Mouse (Mus musculus) kidney, postnatal 4 days (tissue): ENCODE data around the gene Myo16.
A peak's percentile ranks its signal among the peaks of the same experiment; 100 is the strongest.

ENCODE experiments used
- DNase-seq, 2 experiments: peaks; one replicate each; pipeline ENCODE4 v3.0.0; 2021; ENCODE audit warnings: mixed read lengths in 2 of 2

Gene Myo16

GRCm38 (mm10) chr8:10562046-10562445 is 408.3 kb downstream of the Myo16 start:
- no peak for DNase-seq

DNA sequence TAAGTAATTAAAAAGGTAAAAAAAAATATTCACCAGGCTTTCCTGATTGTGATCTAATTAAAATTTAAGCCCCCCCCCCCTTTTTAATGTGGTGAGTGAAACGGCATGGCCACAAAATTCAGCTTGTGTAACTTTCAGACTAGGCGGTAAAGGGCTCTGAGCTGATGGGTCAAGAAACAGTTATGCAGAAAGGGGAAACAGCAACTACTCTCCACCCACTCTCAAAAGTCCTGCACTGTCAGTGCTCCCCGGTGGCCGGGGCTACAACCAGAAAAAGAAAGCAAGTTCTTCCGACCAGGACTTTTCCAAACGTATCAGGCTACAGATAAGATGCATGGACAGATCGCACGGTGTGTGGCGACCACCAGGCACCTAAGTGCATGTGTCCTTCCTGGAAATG is 408.9 kb downstream of the Myo16 start:
- no peak for DNase-seq

DNA sequence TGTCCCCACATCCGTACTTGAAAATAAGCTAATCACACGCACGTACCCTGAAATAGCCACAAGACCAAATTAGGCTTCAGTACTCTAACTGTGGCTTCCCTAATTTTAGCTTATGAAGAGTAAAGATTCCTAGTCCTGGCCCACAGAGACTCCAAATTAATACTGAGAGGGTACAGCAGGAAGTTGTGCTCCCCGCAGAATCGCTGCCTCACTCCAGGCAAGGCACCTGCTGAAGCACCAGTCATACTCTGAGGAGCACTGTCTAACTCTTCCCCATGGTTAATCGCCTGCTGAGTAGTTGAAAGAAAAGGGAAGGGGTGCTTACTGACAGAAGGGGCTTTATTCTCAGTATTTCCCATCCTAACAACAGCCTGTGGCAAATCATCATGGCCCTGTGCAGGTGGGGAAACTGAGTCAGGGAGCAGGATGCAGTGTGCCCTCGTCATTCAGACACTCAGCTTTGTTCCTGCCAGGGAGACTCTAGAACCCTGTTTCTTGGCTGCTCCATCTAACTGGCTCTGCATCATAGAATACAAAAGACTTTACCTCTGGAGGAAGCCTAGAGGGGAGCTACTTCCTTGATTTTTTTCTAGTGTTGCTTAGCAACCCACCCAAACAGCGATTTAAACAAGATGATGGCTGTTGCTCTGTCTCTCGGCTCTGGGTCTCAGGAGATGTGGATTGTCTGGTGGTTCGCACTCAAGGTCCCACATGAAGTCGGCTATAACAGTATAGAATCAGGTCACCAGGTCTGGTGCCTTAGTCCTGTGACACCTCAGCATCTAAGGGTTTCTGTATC is 411.7 kb downstream of the Myo16 start:
- DNase-seq, result no peak

DNA sequence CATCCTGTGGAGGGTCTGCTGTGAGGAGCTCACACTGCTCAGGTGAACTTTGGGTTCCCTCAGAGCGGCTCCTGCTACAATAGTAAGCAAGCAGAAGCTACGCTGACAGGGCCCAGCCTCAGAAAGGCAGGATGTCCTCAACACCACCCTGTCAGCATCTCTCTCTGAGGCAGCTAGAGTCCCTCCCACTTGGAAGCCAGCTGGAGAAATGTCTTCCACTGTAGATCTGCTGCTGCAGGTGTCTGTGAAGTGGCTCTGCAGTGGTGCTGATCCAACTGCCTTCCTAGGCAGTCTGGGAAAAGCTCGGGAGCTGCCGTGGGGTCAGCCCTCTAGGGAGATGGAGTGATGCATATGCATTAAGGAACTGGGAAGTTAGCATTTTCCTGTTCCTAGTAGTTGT is 414.7 kb downstream of the Myo16 start:
- DNase-seq, result no peak

DNA sequence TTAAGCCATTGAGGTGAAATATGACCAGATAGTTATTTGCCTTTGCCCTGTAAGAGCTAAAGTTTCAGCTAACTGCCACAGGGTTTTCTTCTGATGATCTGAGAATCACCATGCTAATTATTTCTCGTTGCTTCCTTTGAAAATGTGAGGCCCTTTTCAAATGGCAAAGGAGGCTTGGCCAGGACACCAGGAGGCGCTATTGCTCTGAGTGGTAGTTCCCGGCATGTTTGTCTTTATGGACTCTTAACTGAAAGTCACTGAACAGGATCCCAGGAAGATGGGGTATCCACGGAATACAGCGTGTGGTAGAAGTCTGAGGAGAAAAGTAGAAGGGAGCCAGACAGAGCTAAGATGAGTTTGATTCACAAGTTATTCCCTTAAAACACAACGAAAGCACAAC is 420.4 kb downstream of the Myo16 start:
- peak; percentile 91 to 92 for DNase-seq

GRCm38 (mm10) chr8:10575244-10575643 is 421.5 kb downstream of the Myo16 start:
- no peak for DNase-seq

DNA sequence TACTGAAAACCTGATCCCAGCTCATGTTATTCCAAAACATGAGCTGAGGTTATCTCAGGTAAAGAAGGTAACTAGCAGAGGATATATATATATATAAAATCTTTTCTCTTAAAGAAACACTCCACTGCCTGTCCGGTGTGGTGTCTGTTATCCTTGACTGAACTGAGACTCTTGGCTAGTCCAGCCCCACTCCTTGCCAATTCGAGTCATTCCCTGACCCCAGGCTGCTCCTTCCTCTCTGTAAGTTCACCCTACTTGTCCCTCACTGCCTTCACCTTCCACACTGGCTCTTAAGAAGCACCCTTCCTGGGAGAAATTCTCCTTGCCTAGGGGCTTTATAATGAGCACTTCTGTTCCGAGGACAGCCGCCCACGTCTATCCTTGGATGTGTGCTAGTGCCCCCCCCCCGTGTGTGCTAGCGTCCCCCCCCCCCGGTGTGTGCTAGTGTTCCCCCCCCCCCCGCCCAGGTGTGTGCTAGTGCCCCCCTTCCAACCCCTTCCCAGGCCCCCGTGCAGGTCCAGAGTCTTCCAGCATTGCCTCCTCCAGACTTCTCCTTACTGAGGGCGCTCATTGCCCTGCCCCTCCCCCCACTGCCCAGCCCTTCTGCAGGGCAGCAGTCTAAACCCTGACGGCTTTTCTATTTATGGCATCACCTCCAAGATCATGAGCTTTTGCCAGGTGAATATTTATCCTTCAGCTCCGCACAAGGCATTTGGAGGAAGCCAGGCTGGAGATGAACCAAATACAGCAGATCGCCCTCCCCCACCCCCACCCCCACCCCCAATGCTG is 433.4 kb downstream of the Myo16 start:
- DNase-seq, result peak; percentile 74 to 82

GRCm38 (mm10) chr8:10589422-10589933 is 435.8 kb downstream of the Myo16 start:
- no peak for DNase-seq

- DNase-seq, result no peak
Measured at GRCm38 (mm10) chr8:10592917-10593316, 439.2 kb downstream of the Myo16 start.

DNA sequence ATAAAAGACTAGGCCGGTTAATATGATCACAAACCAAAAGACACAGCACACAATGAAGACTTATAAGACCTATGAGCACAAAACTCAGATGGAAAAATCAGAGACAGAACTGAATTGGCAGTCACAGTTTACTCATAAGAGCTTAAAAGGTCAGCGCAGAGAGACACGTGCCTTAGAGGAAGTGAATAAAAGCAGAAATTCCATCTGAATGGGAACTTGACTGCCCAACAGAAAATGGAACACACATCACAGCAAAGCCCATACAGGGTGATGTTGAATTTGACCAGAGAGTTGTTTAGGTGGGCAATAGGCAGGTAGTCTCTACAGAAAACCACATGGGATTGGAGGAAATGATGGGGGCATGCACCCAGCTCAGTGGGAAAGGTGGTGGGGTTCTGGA is 442.6 kb downstream of the Myo16 start:
- DNase-seq, result no peak

- no peak for DNase-seq
Measured at GRCm38 (mm10) chr8:10597595-10597994, 443.9 kb downstream of the Myo16 start.

DNA sequence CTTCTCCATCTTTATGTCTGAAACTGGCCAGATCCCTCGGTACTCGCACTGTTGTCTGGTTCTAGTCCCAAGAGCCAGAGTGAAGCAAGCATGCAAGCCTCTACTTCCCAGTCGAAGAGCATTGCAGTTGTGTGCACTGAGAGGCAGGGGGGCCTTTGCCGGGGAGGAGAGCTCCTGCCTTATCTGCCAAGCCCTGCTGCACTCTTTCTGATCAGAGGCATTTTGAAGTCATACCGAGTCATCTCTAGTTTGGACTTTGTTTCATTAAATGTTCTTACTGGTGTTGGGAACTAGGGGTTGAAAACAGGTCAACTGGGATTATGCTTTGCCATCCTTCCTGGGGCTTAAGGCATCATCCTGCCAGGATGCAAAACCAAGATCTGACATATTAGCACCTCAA is 445.2 kb downstream of the Myo16 start:
- DNase-seq, result no peak

DNA sequence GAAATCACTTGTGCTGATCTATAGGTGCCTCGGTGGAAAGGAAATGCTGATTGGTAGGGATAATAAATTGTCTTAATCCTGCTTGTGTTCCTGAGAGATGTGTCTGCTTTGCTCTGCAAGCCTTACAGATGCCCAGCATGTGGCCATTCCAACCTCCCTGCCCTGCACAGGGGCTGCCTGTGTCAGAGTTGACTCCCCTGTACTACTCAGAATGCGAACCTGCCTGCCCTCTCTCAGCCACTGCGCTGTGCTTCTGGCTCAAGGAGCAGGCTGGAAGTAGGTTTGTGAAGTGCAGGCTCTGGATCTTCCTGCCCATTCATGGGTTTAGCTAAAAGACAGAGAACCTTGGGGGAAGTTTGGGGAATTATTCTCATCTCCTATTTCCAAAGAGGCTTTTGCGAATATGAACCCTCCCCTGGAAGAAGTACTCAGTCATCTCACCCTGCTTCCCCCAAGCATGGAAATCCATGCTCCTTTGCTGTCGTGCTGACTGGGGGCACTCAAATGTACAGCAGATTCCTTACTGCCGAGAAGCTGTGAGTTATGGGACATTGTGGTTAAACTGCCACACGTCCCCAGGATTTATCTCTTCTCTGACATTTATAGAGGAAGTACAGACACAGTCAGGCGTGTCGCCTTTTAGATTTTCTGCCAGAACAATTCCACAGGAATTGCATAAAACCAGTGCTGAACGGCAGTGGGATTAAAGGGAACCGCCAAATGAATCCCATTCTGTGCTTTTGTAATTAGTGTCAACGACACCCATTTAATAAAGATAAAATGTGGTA is 452.5 kb downstream of the Myo16 start:
- DNase-seq, result peak; percentile 50 to 57

DNA sequence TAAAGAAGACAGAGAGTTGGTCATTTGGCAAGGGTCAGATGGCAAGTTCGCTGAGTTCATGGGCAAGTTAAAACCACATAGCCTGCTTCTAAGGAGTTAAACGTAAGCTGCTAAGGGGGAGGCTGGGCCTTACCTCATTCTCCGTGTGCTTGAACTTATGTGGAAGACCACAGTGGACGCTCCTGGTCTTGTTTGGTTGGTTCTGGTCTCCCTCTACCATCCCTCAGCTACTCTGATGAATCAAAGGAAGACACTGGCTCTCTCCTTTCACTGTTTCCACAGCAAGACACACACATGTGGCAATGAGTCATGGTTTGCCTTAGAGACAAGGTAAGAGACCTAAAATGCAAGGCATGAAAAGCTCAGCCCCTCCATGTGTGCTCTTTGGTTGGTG is 453.1 kb downstream of the Myo16 start:
- DNase-seq, result no peak

DNA sequence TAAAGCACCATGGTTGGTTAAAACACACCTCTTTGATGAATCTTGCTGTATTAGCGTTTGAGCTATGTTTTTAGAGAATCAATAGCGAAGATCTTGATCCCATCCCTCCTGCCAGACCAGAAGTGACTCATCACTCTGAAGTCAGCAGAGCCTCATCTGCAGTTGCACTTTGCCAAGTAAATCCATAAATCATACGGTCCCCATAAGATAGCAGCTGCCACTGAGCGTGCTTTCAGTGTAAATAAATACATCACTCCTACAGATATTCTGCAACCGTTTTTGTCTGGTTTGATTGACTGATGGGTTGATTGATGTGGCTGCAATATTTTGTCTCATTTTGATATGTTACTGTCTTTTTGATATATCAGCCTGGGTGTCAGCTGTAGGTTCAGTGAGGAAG is 457.9 kb downstream of the Myo16 start:
- no peak for DNase-seq

DNA sequence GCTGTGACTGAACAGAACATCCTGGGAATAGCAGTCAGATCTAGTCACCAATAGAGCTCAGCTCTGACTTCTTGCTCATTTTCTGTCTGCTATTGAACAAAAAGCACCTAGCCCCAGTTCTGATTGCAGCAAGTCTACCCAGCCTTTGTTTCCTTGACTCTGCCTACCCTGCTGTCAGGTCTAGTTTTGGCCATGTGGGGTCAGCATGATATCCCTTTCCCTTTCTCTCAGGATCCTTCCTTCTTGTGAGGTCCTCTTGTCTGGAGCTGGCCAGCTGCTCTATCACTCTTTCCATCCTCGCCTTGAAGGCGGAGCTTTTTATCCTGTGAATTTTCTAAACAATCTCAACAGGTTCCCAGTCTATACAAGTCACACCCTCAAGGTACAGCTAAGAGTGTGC is 459.7 kb downstream of the Myo16 start:
- peak in 1 of 2 experiments; percentile 42 for DNase-seq

GRCm38 (mm10) chr8:10619689-10620088 is 466.0 kb downstream of the Myo16 start:
- DNase-seq, result peak in 1 of 2 experiments; percentile 28

DNA sequence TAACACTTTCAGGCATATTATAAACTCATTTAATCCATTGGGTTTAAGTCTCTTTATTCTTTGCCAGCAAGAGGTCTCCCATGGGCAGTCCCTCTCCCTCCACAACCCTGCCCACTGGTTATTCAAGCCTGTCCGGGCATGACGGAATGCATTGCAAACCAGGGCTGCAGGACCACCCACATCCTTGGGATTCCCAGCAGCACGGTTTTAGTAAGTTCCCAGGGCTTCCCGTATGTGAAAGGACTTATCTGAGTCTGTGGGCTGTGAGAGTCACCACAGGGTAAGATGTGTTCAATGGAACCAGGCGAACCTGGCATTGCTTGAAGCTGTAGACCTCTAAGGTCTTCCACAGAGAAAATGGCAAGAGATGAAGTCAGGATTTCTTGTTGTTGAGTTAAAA is 471.6 kb downstream of the Myo16 start:
- peak in 1 of 2 experiments; percentile 61 for DNase-seq

DNA sequence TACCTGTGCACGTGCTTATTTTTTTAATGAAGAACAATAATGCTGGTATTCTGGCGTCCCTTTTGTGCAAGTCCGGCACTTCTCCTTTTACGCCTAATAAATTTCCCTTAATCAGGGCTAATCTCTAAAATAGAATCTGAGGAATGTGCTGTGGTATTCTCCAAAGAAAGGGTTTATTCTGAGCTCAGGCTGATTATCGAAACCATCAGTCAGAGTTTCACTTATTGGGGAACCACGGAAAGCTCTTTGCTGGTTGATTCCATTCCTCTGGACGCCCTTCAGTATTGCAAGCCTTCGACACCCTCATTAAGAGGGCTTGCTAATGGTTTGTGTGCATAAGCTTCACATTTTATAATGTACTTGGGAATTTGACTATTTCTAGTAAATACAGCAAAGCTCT is 475.0 kb downstream of the Myo16 start:
- DNase-seq, result no peak

DNA sequence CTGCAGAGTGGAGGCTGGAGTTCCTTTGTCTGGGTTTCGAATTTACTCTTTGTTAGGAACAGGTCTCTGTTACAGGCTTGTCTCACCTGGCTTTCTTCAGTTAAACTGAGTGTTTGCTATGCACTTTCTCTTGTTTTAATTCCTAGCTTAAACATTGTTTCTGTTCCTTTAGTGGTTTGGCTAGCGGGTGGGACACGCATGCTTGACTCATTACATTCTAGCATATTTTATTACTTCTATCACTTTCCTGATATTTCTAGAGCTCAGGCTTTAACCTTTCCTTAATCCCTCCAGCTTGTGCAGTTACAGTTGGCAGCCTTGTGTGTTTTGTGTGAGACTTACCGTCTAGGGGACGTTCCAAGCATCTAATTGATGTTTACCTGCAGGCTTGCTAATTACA is 476.2 kb downstream of the Myo16 start:
- no peak for DNase-seq

DNA sequence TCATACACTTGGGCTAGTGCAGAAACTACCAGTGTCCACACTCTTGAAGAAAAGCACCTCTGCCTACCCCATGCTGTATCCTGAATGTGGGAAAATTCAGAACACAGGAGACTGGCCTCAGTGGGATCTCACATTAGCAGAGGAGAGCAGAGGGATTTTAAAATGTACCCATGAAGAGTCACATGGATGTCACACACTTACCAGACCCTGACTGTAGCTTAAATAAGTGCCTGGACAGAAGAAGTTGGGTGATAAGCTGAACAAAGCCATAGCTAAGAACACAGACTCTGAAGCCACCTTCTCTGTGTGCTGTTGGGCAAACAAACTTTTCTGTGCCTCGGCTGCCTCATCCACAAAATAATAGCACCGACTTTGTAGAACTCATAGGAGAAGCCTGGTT is 477.3 kb downstream of the Myo16 start:
- DNase-seq, result no peak

DNA sequence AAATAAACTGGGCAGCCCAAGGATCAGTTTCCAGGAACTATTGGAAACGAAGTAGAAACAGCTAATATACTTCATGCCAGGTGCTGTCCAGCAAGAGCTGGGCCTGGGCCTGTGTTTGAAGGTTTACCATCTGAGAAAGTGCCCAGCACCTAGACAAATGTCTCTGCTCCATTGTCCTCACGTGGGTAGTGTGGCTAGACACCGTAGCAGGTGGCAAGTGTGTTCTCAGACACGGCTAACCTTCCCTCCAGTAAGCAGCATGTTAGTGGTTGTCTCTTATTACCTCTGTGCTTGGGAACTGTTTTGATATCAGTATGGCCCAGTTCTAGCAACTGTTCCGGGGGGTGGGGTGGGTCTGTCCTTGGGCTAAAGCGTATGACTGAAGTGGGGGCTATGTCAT is 478.9 kb downstream of the Myo16 start:
- DNase-seq, result no peak
